Mouse (Mus musculus) mouse embryonic stem cell (cell line): ENCODE results near the gene Ube2d1.

Experiments used
- in situ Hi-C, 2 experiments: fragments of 300-500 bp; cut with MboI; formaldehyde crosslinking; loops; 1 replicate in 1 of 2; 3 replicates in 1 of 2; pipeline ENCODE4 v1.14.3; 2019 to 2020; ENCODE audit warnings: low sequenced_read_pairs in 2 of 2, low pct_unique_long_range_greater_than_20kb in 1 of 2, mixed read lengths in 1 of 2; ENCODE audit not compliant: unreplicated experiment in 1 of 2

Gene Ube2d1

DNA sequence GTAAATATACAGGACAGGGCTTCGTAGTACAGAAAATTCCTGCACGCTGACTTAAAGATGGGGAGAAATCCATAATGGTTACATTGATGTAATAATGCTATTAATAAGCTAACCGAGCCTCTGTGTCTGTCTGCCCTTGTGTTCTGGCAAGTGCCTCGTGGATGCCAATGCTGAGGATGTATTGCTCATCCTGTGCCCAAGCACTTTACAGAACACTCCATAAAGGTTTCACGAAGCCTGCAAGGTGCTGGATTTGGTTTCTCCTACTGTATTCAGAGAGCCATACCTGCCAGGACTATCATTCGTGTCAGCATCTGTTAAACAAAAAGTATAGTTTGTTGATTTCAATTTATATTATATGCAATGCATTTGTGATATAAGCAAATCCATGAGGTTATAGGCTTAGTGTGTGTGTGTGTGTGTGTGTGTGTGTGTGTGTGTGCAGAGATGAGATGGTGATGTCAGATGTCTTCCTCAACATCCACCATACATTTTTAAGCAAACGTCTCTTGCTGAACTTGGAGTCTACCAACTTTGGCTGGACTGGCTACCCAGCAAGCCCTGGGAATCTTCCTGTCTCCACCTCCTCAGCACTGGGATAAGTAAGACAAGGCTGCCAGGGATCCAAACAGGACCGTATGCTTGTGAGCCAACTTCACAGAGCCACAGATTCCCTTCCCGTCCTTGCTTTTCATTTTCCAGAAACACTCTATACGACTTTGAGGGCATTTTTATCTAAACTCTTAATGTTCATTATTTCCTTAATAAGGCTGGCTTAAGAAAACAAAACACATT is 35.8 kb downstream of the Ube2d1 start:
- in situ Hi-C loops, result no loop called here

DNA sequence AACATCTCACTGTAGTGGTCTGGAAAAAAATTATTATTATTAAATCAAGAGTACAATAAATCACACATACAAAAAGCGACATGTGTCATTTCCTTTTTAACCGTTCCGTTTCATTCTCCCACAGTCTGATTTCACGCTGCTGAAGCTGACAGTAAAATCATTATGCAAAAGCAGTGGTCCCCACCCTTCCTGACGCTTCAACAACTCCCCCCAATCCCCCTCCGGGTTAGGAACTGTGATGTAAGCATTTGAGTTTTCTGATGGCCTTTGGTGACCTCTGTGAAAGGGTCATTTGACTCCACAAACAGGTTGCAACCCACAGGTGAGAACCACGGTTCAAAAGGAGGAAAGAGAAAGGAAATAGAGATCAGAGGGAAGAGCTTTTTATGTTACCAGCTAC is 38.1 kb downstream of the Ube2d1 start:
- in situ Hi-C loops, result no loop called here

DNA sequence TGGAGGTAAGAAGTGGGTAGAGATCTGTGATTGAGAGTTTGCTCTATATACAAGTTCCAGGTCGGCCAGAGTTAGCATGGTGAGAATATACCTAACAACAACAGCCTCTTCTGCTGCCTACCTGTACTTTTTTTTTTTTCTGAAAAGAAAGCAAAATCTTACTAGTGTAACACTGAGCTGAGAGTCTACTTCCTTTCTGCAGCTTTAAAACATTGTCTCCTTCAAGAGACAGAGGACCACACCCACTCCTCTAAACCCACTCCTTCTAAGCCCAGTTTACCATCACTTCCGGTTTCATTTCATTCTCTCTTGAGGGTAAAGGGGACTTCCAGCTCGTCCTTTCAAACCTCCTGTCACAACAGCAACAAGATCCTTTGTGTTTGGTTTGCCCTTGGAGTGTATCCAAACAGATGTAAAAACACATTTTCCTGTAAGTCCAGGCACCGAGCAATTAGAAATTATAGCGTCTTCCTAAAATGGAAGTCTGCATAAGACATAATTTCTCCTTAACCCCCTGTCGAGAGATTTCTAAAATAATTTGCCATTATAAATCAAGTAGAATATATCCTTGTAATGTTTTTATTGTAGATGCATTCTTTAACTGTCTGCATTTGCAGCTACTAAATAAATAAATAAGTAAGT is 45.5 kb downstream of the Ube2d1 start:
- in situ Hi-C loops, result no loop called here

DNA sequence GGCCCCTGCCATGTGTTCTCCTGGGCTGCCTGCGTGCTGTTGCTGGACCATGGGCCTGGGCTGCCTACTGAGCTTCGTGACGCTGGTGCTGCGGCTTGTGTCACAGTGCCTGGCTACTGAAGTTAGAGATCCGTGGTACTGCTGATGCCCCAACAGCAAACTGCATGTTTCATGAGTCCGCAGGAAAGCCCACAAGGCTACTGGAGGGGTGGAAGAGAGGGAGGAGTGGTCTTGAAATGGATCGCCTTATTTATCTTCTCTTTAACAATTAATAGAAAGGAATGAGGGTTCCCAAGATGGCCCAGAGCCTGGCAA is 46.9 kb downstream of the Ube2d1 start, which contains the start of gene Tfam:
Tfam (minus strand) TSS at position 41 of the 315 bp plus-strand sequence.
- in situ Hi-C loops, result no loop called here

DNA sequence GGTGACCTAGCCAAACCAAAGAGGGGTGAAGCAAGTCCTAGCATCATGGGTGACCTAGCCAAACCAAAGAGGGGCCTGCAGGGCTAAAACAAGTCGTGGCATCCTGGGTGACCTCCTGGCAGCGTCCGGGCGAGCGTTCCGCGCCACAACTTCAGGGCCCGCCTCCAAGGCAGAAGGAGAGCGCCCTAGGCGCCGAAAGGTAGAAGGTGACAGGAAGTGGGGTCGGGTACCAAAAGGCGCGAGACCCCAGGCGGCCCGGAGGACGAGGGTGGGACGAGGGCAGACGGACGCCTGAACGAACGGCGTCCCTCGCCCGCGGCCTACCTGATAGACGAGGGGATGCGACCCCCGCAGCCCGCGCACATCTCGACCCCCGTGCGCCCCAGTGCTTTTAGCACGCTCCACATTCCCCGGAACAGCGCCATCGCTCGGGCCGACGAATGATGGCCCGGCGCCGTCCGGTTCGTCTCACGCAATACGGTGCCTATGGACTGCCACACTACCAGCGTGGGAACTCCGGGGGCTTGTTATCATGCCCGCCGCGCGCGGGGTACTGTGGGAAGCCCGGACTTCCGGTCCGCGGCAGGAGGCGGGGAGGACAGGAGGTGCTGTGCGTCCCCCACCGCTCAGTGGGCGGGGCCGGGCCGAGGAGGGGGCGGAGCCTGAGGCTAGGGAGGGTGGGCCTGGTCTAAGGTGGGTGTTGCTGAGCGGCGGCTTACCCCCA is 47.4 kb downstream of the Ube2d1 start:
- in situ Hi-C loops, result no loop called here

DNA sequence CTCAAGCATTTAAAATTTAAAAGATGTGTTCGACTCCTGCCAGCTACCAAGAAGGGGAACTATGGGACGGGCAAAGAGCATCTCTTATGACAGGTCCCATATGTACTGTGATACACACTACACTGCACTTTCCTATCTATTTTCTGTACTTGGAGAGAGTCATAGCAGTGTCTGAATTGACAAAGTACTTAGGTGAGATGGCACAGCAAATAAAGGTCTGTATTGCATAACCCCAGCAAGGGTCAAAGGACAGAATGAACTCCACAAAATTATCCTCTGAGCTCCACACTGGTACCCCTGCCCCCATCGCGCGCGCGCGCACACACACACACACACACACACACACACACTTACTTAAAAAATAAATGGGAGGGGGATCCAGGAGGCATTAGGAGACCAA is 51.0 kb downstream of the Ube2d1 start:
- in situ Hi-C loops, result no loop called here

DNA sequence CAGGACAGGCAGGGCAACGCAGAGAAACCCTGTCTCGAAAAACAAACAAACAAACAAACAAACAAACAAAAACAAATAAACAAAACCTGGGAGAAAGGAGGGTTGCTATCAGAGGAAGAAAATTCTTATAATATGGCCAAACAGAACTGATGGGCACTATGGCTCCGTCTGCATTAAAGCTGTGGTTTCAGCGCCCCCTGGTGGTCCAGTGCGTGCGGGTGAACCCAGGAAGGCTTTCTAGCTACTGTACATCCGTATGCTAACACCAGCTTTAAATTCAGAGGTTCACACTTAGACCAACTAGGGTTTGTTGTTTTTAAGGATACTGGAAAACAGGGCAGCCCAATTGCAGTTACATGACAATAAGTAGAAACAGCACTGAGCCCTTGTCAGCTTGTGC is 59.2 kb downstream of the Ube2d1 start:
- in situ Hi-C loops, result no loop called here

DNA sequence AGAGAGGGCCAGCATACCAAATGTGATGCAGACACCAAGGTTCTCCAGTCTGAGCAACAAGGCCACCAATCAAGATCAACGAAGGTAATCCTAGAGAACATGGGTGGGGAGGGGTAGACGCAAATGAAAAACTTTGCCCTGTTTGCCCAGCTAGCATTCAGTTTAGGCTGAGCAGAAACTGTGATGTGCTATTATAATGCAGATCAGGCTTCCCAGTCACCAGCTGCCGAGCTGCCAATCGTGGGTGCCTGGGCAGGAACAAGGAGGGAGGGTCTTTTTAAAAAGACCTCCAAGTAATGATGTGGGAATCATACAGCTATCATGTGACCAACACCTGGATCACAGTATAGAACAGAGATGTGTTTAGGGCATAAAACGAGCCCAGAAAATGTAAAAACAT is 62.0 kb downstream of the Ube2d1 start:
- in situ Hi-C loops, result no loop called here

DNA sequence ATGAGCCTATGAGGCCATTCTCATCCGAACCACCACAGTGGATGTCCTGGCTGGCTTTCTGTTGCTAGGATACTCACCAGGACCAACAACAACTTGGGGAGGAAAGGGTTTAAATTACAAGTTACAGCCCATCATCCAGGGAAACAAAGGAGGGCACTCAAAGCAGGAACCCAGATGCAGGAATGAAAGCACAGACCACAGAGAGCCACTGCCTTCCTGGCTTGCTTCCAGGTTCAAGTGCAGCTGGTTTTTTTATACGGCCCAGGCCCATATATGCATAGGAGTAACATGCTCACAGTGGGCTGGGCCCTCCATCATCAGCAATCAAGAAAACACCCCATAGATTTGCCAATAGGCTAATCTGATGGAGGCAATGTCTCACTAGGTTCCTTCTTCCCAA is 62.4 kb downstream of the Ube2d1 start:
- in situ Hi-C loops, result no loop called here

DNA sequence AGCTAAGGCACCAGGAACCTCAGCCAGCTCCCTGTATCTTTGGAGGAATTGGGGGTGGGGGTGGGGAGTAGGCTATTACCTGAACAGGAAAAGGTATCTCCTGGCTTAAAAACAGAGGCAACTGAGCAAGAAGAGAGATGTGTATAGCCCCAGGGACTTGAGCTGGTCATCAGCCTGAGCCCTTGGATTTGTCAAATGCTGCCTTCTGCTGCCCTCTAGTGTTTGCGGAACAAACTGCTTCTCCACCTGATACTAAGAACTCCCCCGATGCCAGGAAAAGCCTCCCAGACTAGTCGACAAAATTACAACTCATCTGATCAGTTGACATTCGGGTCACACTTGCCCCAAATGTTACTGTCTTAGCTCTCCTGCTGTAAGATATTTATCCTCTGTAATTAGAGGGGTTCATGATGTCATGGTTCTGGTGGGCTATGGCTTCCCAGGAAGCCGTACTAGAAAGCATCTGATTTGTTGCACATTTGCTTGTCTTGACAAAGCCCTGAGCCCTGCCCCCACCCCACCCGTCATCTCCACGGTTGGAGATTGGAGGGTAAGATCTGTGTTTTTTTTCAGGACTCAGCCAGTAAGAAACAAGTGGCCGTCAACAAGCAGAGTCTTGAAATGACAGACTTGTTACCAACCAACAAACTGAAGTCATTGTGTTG is 66.7 kb downstream of the Ube2d1 start:
- in situ Hi-C loops, result no loop called here

DNA sequence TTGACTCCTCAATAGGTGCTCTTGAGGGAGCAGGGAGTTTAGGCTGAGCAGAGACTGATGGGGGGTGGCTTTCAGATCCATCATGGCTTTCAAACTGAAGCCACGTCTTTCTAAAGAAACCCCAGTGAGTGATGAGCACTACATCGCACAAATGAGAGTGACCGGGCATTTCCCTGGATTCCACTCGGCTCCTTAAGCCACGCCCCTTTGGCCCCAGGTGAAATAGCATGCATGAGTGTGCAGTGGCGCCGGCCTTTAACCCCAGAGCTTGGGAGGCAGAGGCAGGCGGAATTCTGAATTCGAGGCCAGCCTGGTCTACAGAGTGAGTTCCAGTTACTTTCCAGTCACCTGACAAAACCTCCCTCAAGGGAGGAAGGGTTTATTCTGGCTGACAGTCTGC is 69.1 kb downstream of the Ube2d1 start:
- in situ Hi-C loops, result no loop called here
